Comparison of ENCODE assay signal across 10 mouse cellular contexts in genomic region chr5:100035950-100036349, GRCm38 (mm10). TPM values are rescaled to one million over a fixed set of nuclear protein-coding genes. Genes with fewer than 3 reads are reported as not detected.
DNase-seq lines count a peak whose midpoint lies in the region; ATAC-seq lines count a peak whose summit lies in the region.
"Had no signal": no experiment of that assay in that cellular context is flagged by ENCODE, and none has a peak within 500 bp of the region (broad histone marks: within the 10 kb centered on the region; RNA-seq: fewer than 3 reads in every experiment).

No protein-coding gene starts in this region.

- 42% methylated on average over 7 of the region's 7 CpGs for WGBS in lung, embryonic 16.5 days
- WGBS in limb, embryonic 11.5 days = 65% methylated on average over 7 of the region's 7 CpGs
- WGBS in stomach, embryonic 15.5 days = 38% methylated on average over 7 of the region's 7 CpGs

- H3K9ac ChIP-seq in lung, embryonic 16.5 days (ENCODE audit: low read length) = no peak overlapping the region
- H3K9ac ChIP-seq in limb, embryonic 11.5 days (ENCODE audit: low read length) = no peak overlapping the region
- H3K9ac ChIP-seq in stomach, embryonic 15.5 days = no peak overlapping the region

- no peaks in the 10 kb centered on the region for H3K27me3 ChIP-seq in lung, embryonic 16.5 days (ENCODE audit: control insufficient read depth, insufficient read depth, low read depth, low read length)
- no peaks in the 10 kb centered on the region for H3K27me3 ChIP-seq in limb, embryonic 11.5 days (ENCODE audit: control insufficient read depth, insufficient read depth, low read length)
- H3K27me3 ChIP-seq in stomach, embryonic 15.5 days (replicated peaks) = no peaks in the 10 kb centered on the region
- H3K27me3 ChIP-seq: megakaryocyte, embryonic 14.5 days had no signal

- no peaks in the 10 kb centered on the region for H3K9me3 ChIP-seq in lung, embryonic 16.5 days (ENCODE audit: control insufficient read depth, low read length)
- H3K9me3 ChIP-seq in limb, embryonic 11.5 days (ENCODE audit: control insufficient read depth, low read length) = no peaks in the 10 kb centered on the region
- no peaks in the 10 kb centered on the region for H3K9me3 ChIP-seq in stomach, embryonic 15.5 days
- H3K9me3 ChIP-seq: megakaryocyte, embryonic 14.5 days had no signal

- DNase-seq in CD4-positive, CD25-positive, alpha-beta regulatory T cell, adult 2 months (ENCODE audit: low read depth, low spot score) = peak; percentile 21
- DNase-seq in lung, postnatal 14 days = no peak
- DNase-seq in limb, embryonic 11.5 days (ENCODE audit: low spot score) = no peak
- no peak for DNase-seq in ovary, adult 18-20 months (ENCODE audit: low spot score)
- DNase-seq in cerebellum, adult 9-10 months = no peak
- DNase-seq: gastrocnemius, postnatal 25 days had no signal

- H3K27ac ChIP-seq in lung, embryonic 16.5 days (ENCODE audit: low read length) = no peak overlapping the region
- H3K27ac ChIP-seq in limb, embryonic 11.5 days (replicated peaks; ENCODE audit: low read depth, low read length) = no peak overlapping the region
- no peak overlapping the region for H3K27ac ChIP-seq in stomach, embryonic 15.5 days

- no peak for ATAC-seq in CD4-positive, CD25-positive, alpha-beta regulatory T cell, adult 4 months
- ATAC-seq in lung, embryonic 16.5 days (ENCODE audit: low read depth) = no peak
- no peak for ATAC-seq in limb, embryonic 11.5 days (ENCODE audit: insufficient number of reproducible peaks, low FRiP score, low TSS enrichment, low read depth)
- no peak for ATAC-seq in stomach, embryonic 15.5 days (ENCODE audit: insufficient read depth, low FRiP score, low read depth)

- H3K36me3 ChIP-seq in lung, embryonic 16.5 days (ENCODE audit: control insufficient read depth, insufficient read depth, low read length) = peaks cover 37% of the 10 kb centered on the region
- peaks cover 10% of the 10 kb centered on the region for H3K36me3 ChIP-seq in limb, embryonic 11.5 days (ENCODE audit: control insufficient read depth, insufficient read depth, low read length)
- H3K36me3 ChIP-seq in stomach, embryonic 15.5 days = peaks cover 31% of the 10 kb centered on the region

- peak overlapping the region; percentile 15; the same call in 1 of the 2 replicates for H3K4me3 ChIP-seq in lung, embryonic 16.5 days (ENCODE audit: low read length)
- H3K4me3 ChIP-seq in limb, embryonic 11.5 days (ENCODE audit: low read depth, low read length) = peak overlapping the region; percentile 98; the same call in 1 of the 2 replicates
- H3K4me3 ChIP-seq in stomach, embryonic 15.5 days (replicated peaks) = no peak overlapping the region

- peaks cover 23% of the 10 kb centered on the region for H3K4me1 ChIP-seq in lung, embryonic 16.5 days (replicated peaks; ENCODE audit: control insufficient read depth, insufficient read depth, low read length)
- H3K4me1 ChIP-seq in limb, embryonic 11.5 days (ENCODE audit: control insufficient read depth, insufficient read depth, low read length) = peaks cover 2% of the 10 kb centered on the region; the same call in 1 of the 2 replicates
- H3K4me1 ChIP-seq in stomach, embryonic 15.5 days = 0 out of 2 replicates have a peak, but pooled peaks cover 10% of the 10 kb centered on the region

- H3K4me2 ChIP-seq in lung, embryonic 16.5 days (ENCODE audit: low read depth, low read length) = peak overlapping the region; percentile 29; the same call in 1 of the 2 replicates
- H3K4me2 ChIP-seq in limb, embryonic 11.5 days (ENCODE audit: low read depth, severe bottlenecking) = no peak overlapping the region
- H3K4me2 ChIP-seq in stomach, embryonic 15.5 days = peak overlapping the region; percentile 88

RNA-seq across cellular contexts. Expression of gene Hnrnpdl, which starts 3.5 kb away (rescaled TPM):
- 100 to 1,000 TPM; 120 to 126 TPM for polyA plus RNA-seq in CD4-positive, CD25-positive, alpha-beta regulatory T cell, adult 4 months (2017; shearing (Covaris generic))
- polyA plus RNA-seq in lung, embryonic 16.5 days (2015; fragmentation: Nextera tagmentation; extraction: Ambion mirVana) = 127 and 132 TPM in 2 replicates
- polyA plus RNA-seq in limb, embryonic 11.5 days (2014; fragmentation: Nextera tagmentation; extraction: Ambion mirVana) = 254 and 268 TPM in 2 replicates
- 136 and 149 TPM in 2 replicates for polyA plus RNA-seq in stomach, embryonic 15.5 days (2015; fragmentation: Nextera tagmentation; extraction: Ambion mirVana)

RNA-seq across cellular contexts. Expression of gene Enoph1, which starts 3.8 kb away (rescaled TPM):
- polyA plus RNA-seq in CD4-positive, CD25-positive, alpha-beta regulatory T cell, adult 4 months (2017; shearing (Covaris generic)) = 10 to 100 TPM; 30.4 to 31.8 TPM
- polyA plus RNA-seq in lung, embryonic 16.5 days (2015; fragmentation: Nextera tagmentation; extraction: Ambion mirVana) = 44.6 and 48.7 TPM in 2 replicates
- polyA plus RNA-seq in limb, embryonic 11.5 days (2014; fragmentation: Nextera tagmentation; extraction: Ambion mirVana) = 57.4 and 58.7 TPM in 2 replicates
- 41.2 and 46.2 TPM in 2 replicates for polyA plus RNA-seq in stomach, embryonic 15.5 days (2015; fragmentation: Nextera tagmentation; extraction: Ambion mirVana)

RNA-seq across cellular contexts. Expression of gene 4930524J08Rik, which starts 57.1 kb away (rescaled TPM):
- polyA plus RNA-seq in CD4-positive, CD25-positive, alpha-beta regulatory T cell, adult 4 months (2017; shearing (Covaris generic)) = not detected
- 1.7 TPM in 2 replicates for polyA plus RNA-seq in lung, embryonic 16.5 days (2015; fragmentation: Nextera tagmentation; extraction: Ambion mirVana)
- polyA plus RNA-seq in limb, embryonic 11.5 days (2014; fragmentation: Nextera tagmentation; extraction: Ambion mirVana) = 2.3 and 3.4 TPM in 2 replicates
- 1.7 and 1.8 TPM in 2 replicates for polyA plus RNA-seq in stomach, embryonic 15.5 days (2015; fragmentation: Nextera tagmentation; extraction: Ambion mirVana)

RNA-seq across cellular contexts. Expression of gene Hnrnpd, which starts 57.2 kb away (rescaled TPM):
- 10 to 100 TPM; 28.6 to 54.5 TPM for polyA plus RNA-seq in CD4-positive, CD25-positive, alpha-beta regulatory T cell, adult 4 months (2017; shearing (Covaris generic))
- 44.0 and 52.8 TPM in 2 replicates for polyA plus RNA-seq in lung, embryonic 16.5 days (2015; fragmentation: Nextera tagmentation; extraction: Ambion mirVana)
- polyA plus RNA-seq in limb, embryonic 11.5 days (2014; fragmentation: Nextera tagmentation; extraction: Ambion mirVana) = 294 and 310 TPM in 2 replicates
- polyA plus RNA-seq in stomach, embryonic 15.5 days (2015; fragmentation: Nextera tagmentation; extraction: Ambion mirVana) = 178 and 194 TPM in 2 replicates
